Mouse (Mus musculus): ENCODE measurements around the gene Urgcp. TPM values are rescaled to one million over a fixed set of nuclear protein-coding genes. Genes with fewer than 3 reads are reported as not detected.

Urgcp gene
- polyA plus RNA-seq, 1 experiment from 2014 or later: 16.0 TPM

DNA sequence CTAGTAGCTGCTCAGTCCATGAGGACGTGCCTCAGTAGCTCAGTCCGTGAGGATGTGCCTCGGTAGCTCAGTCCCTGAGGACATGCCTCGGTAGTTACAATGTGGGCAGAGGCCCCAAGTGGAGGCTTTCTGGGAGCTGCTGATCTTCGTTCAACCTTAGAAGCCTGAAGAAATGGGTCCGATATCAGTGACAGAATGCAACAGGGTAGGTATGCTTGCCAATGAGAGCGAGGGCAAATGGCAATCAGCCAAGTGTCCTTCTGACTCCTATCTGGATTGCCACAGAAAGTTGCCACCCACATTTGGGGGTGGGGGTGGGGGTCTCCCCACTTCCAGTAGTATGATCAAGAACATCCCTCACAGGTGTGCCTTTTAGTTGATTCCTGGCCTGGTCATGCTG lies 61.4 kb downstream of the Urgcp start:
- no peaks in the 10 kb centered on the region for H3K27me3 ChIP-seq (replicated peaks; ENCODE audit: control insufficient read depth, insufficient read depth, low read length)
- H3K9ac ChIP-seq (ENCODE audit: low read length): no peak overlapping the region
- DNase-seq (ENCODE audit: low spot score): no peak
- no peak for ATAC-seq
- H3K27ac ChIP-seq (ENCODE audit: low read depth, low read length): no peak overlapping the region
- WGBS: 93% methylated on average over 7 of the region's 7 CpGs
- H3K4me2 ChIP-seq (ENCODE audit: low read length): no peak overlapping the region
- no peak overlapping the region for H3K4me3 ChIP-seq (ENCODE audit: low read depth, low read length)
- no peaks in the 10 kb centered on the region for H3K4me1 ChIP-seq (ENCODE audit: control insufficient read depth, insufficient read depth, low read length)
- no peaks in the 10 kb centered on the region for H3K9me3 ChIP-seq (replicated peaks; ENCODE audit: control insufficient read depth, low read length)
- peaks cover 20% of the 10 kb centered on the region for H3K36me3 ChIP-seq (ENCODE audit: control insufficient read depth, insufficient read depth, low read length)

DNA sequence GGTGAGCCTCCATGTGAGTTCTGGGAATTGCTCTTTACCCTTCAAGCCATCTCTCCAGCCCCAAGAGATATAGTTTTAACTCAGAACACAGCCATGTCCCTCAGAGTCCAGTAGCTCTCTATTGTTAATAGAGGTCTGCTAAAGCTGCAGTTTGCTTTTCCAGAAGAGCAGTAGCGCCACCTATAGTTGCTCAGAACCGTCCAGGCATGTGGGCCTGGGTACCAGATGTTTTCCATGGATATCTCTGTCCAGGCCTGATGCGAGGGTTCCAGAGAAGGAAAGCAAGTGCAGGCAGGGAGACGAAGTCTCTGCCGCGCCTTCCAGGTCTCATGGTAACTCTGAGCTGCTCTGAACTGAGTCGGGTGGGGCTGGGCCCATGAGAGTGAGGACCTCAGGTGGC lies 70.4 kb downstream of the Urgcp start:
- Histone ChIP-seq H3K36me3 (ENCODE audit: control insufficient read depth, insufficient read depth, low read length) (no peaks in the 10 kb centered on the region), H3K4me2 (ENCODE audit: low read length) (no peak overlapping the region), H3K4me3 (ENCODE audit: low read depth, low read length) (no peak overlapping the region), H3K27ac (ENCODE audit: low read depth, low read length) (no peak overlapping the region), H3K9ac (ENCODE audit: low read length) (no peak overlapping the region), H3K4me1 (ENCODE audit: control insufficient read depth, insufficient read depth, low read length) (no peaks in the 10 kb centered on the region), H3K9me3 (replicated peaks; ENCODE audit: control insufficient read depth, low read length) (no peaks in the 10 kb centered on the region), H3K27me3 (replicated peaks; ENCODE audit: control insufficient read depth, insufficient read depth, low read length) (no peaks in the 10 kb centered on the region)
- ATAC-seq: no peak
- WGBS: 41% methylated on average over 7 of the region's 7 CpGs
- DNase-seq (ENCODE audit: low spot score): peak; percentile 45

DNA sequence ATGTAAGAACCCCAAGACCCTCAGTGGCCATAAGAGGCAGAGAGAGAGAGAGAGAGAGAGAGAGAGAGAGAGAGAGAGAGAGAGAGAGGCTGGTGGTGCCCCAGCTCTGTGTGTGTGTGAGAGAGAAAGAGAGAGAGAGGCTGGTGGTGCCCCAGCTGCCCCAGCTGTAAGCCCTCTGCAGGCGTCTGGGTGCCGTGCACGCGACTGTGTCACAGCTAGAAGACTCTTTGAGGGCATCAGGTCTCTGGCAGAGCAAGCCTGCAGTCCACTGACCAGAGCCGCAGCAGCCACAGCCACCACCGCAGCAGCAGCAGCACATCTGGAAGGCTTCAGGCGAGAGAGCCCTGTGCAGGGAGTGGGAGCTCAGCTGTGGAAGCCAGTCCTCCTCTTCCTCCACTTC lies 77.9 kb downstream of the Urgcp start:
- no peak overlapping the region for H3K4me2 ChIP-seq (ENCODE audit: low read length)
- DNase-seq (ENCODE audit: low spot score) (no peak), ATAC-seq (no peak)
- H3K4me1 ChIP-seq (ENCODE audit: control insufficient read depth, insufficient read depth, low read length): no peaks in the 10 kb centered on the region
- no peaks in the 10 kb centered on the region for H3K36me3 ChIP-seq (ENCODE audit: control insufficient read depth, insufficient read depth, low read length)
- H3K27me3 ChIP-seq (replicated peaks; ENCODE audit: control insufficient read depth, insufficient read depth, low read length): no peaks in the 10 kb centered on the region
- H3K27ac ChIP-seq (ENCODE audit: low read depth, low read length): no peak overlapping the region
- H3K9ac ChIP-seq (ENCODE audit: low read length): no peak overlapping the region
- 41% methylated on average over 7 of the region's 7 CpGs for WGBS
- H3K4me3 ChIP-seq (ENCODE audit: low read depth, low read length): no peak overlapping the region
- no peaks in the 10 kb centered on the region for H3K9me3 ChIP-seq (replicated peaks; ENCODE audit: control insufficient read depth, low read length)

DNA sequence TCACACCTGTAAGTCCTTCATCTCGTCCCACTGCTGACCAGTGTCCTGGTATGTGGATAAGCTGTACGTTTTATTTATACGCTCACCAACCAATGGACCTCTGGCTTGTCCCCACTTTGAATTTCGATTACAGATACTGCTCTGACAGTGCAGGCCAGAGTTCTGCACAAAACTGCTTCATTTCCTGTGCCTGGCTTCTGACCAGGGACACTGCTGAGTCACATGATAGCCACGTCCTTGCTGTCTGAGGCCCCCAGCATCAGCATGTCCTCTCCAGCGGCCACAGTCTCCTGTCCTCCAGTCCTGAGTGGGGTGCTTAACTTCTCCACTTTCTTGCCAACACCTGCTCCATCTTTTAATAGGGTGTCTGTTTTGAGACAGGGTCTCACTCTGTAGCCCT lies 79.6 kb downstream of the Urgcp start:
- Histone ChIP-seq H3K4me2 (ENCODE audit: low read length) (no peak overlapping the region), H3K27me3 (replicated peaks; ENCODE audit: control insufficient read depth, insufficient read depth, low read length) (no peaks in the 10 kb centered on the region), H3K9ac (ENCODE audit: low read length) (no peak overlapping the region), H3K9me3 (replicated peaks; ENCODE audit: control insufficient read depth, low read length) (no peaks in the 10 kb centered on the region), H3K36me3 (ENCODE audit: control insufficient read depth, insufficient read depth, low read length) (no peaks in the 10 kb centered on the region), H3K4me1 (ENCODE audit: control insufficient read depth, insufficient read depth, low read length) (no peaks in the 10 kb centered on the region), H3K27ac (ENCODE audit: low read depth, low read length) (no peak overlapping the region), H3K4me3 (ENCODE audit: low read depth, low read length) (no peak overlapping the region)
- ATAC-seq: no peak
- DNase-seq (ENCODE audit: low spot score): no peak
- WGBS: 71% methylated on average over 6 of the region's 6 CpGs

Other genes with a start within 250 kb of the Urgcp start
- 124 and 145 TPM in 2 replicates for gene Xbp1, start 241.7 kb downstream of the Urgcp start, polyA plus RNA-seq (2014; fragmentation: Nextera tagmentation; extraction: Ambion mirVana)
- 13.1 and 14.8 TPM in 2 replicates for gene Ccdc117, start 220.2 kb downstream of the Urgcp start, polyA plus RNA-seq (2014; fragmentation: Nextera tagmentation; extraction: Ambion mirVana)
- not detected in 2 replicates for gene Ankrd36, start 192.7 kb downstream of the Urgcp start, polyA plus RNA-seq (2014; fragmentation: Nextera tagmentation; extraction: Ambion mirVana)
- gene Mrps24, start 46.7 kb downstream of the Urgcp start, polyA plus RNA-seq (2014; fragmentation: Nextera tagmentation; extraction: Ambion mirVana): 202 and 235 TPM in 2 replicates
- gene Dbnl, start 26.1 kb upstream of the Urgcp start, polyA plus RNA-seq (2014; fragmentation: Nextera tagmentation; extraction: Ambion mirVana): 100 and 136 TPM in 2 replicates
- gene Pgam2, start 41.4 kb upstream of the Urgcp start, polyA plus RNA-seq (2014; fragmentation: Nextera tagmentation; extraction: Ambion mirVana): 2.1 TPM in 2 replicates
- 3.9 and 5.3 TPM in 2 replicates for gene Polm, start 75.6 kb upstream of the Urgcp start, polyA plus RNA-seq (2014; fragmentation: Nextera tagmentation; extraction: Ambion mirVana)
- gene Aebp1, start 99.6 kb upstream of the Urgcp start, polyA plus RNA-seq (2014; fragmentation: Nextera tagmentation; extraction: Ambion mirVana): 6.8 and 13.0 TPM in 2 replicates
- gene Pold2, start 115.9 kb upstream of the Urgcp start, polyA plus RNA-seq (2014; fragmentation: Nextera tagmentation; extraction: Ambion mirVana): 65.0 and 73.0 TPM in 2 replicates
- gene Myl7, start 136.4 kb upstream of the Urgcp start, polyA plus RNA-seq (2014; fragmentation: Nextera tagmentation; extraction: Ambion mirVana): not detected in 2 replicates
- gene Gck, start 187.7 kb upstream of the Urgcp start, polyA plus RNA-seq (2014; fragmentation: Nextera tagmentation; extraction: Ambion mirVana): 6.5 and 7.3 TPM in 2 replicates
- 46.3 and 47.5 TPM in 2 replicates for gene Ykt6, start 193.3 kb upstream of the Urgcp start, polyA plus RNA-seq (2014; fragmentation: Nextera tagmentation; extraction: Ambion mirVana)

Measured in forebrain, embryonic 14.5 days (tissue).